Mouse (Mus musculus) thymus, adult 2 months (tissue): ENCODE results near the gene Tac4. TPM values are rescaled to one million over a fixed set of nuclear protein-coding genes. Genes with fewer than 3 reads are reported as not detected.

ENCODE experiments used
- DNase-seq: peaks from one replicate; pipeline ENCODE4 v3.0.0; 2021
- H3K27ac ChIP-seq: fragments of 200-500 bp; 2 replicates; pipeline ENCODE4 v1.5.1; 2012; ENCODE audit warnings: low read length, control low read depth; ENCODE audit not compliant: control insufficient read depth, insufficient read depth
- H3K27me3 ChIP-seq: fragments of 200-500 bp; 2 replicates; pipeline ENCODE4 v1.6.1; 2012; ENCODE audit warnings: mild to moderate bottlenecking, low read length, moderate library complexity, mixed read lengths; ENCODE audit not compliant: control insufficient read depth, insufficient read depth
- H3K36me3 ChIP-seq: fragments of 200-500 bp; 2 replicates; pipeline ENCODE4 v1.6.1; 2012; ENCODE audit warnings: mild to moderate bottlenecking, low read length, moderate library complexity; ENCODE audit not compliant: control insufficient read depth, insufficient read depth
- H3K4me1 ChIP-seq: fragments of 200-500 bp; replicated peaks from 2 replicates; pipeline ENCODE4 v1.6.1; 2012; ENCODE audit warnings: low read length; ENCODE audit not compliant: control insufficient read depth, insufficient read depth
- H3K4me3 ChIP-seq: fragments of 200-500 bp; 2 replicates; pipeline ENCODE4 v1.5.1; 2012; ENCODE audit warnings: mild to moderate bottlenecking, low read length, control low read depth, moderate library complexity; ENCODE audit not compliant: control insufficient read depth, insufficient read depth
- CTCF ChIP-seq: fragments of 200-500 bp; IDR thresholded peaks from 2 replicates; pipeline ENCODE4 v1.5.1; 2012; ENCODE audit warnings: mild to moderate bottlenecking, control low read depth, low read length, moderate library complexity, borderline replicate concordance; ENCODE audit not compliant: control insufficient read depth, poor library complexity, insufficient read depth; ENCODE audit errors: extremely low read depth
- POLR2A ChIP-seq: fragments of 200-500 bp; IDR thresholded peaks from 2 replicates; pipeline ENCODE4 v1.6.1; 2012; ENCODE audit warnings: mild to moderate bottlenecking, low read length, control low read depth, moderate library complexity; ENCODE audit not compliant: control insufficient read depth, poor library complexity, insufficient read depth; ENCODE audit errors: extremely low read depth
- WGBS: fragments of 180-500 bp; shearing (Covaris S2); methylation state at CpG from one replicate; pipeline ENCODE4 v1.1.7; 2018; 5-methylcytosine and 5-hydroxymethylcytosine counted together
- polyA plus RNA-seq: library from polyadenylated mRNA; depleted of rRNA; stranded (reverse); fragments of >200 nt; gene quantifications from 2 replicates; pipeline ENCODE4 v1.2.3, GENCODE M21; 2012

Tac4 gene
- polyA plus RNA-seq, 1 experiment, result 0.40 TPM

- TF ChIP-seq POLR2A, result no peak
- no peak for TF ChIP-seq CTCF
- Histone ChIP-seq H3K27ac (no peak overlapping the region), H3K4me1 (peaks cover 17% of the 10 kb centered on the region), H3K4me3 (no peak overlapping the region), H3K27me3 (no peaks in the 10 kb centered on the region), H3K36me3 (no peaks in the 10 kb centered on the region)
- WGBS, result 86% methylated on average over 6 of the region's 6 CpGs
- DNase-seq, result no peak
Observed at GRCm38 (mm10) chr11:95255747-95256146, 5.6 kb upstream of the Tac4 start.

- Histone ChIP-seq H3K4me1 (peaks cover 25% of the 10 kb centered on the region), H3K27me3 (no peaks in the 10 kb centered on the region), H3K36me3 (no peaks in the 10 kb centered on the region), H3K4me3 (no peak overlapping the region), H3K27ac (no peak overlapping the region)
- TF ChIP-seq CTCF (no peak), POLR2A (no peak)
- DNase-seq, result no peak
- 73% methylated on average over 4 of the region's 4 CpGs for WGBS
Observed at GRCm38 (mm10) chr11:95257930-95258329, 3.4 kb upstream of the Tac4 start.

GRCm38 (mm10) chr11:95258490-95258889 is 2.8 kb upstream of the Tac4 start:
- Histone ChIP-seq H3K4me1 (peaks cover 25% of the 10 kb centered on the region), H3K27ac (no peak overlapping the region), H3K4me3 (peak overlapping the region; percentile 42), H3K36me3 (no peaks in the 10 kb centered on the region), H3K27me3 (no peaks in the 10 kb centered on the region)
- DNase-seq, result peak; percentile 77
- under 1% methylated on average over 26 of the region's 26 CpGs for whole genome bisulfite sequencing
- TF ChIP-seq CTCF (0 out of 2 replicates have a peak, but pooled peaks have one; percentile 51), POLR2A (no peak)

- WGBS, result under 1% methylated on average over 73 of the region's 73 CpGs
- no peaks in the 10 kb centered on the region for H3K36me3 ChIP-seq
- H3K4me3 ChIP-seq, result peak overlapping the region; percentile 42
- DNase-seq, result peak; percentile 90
- no peak overlapping the region for H3K27ac ChIP-seq
- no peaks in the 10 kb centered on the region for H3K27me3 ChIP-seq
- TF ChIP-seq POLR2A (0 out of 2 replicates have a peak, but pooled peaks have one; percentile 38), CTCF (peak; percentile 100)
- peaks cover 23% of the 10 kb centered on the region for H3K4me1 ChIP-seq
Observed at GRCm38 (mm10) chr11:95259088-95259849, 2.1 kb upstream of the Tac4 start.

GRCm38 (mm10) chr11:95263816-95264454 is 2.6 kb downstream of the Tac4 start:
- WGBS, result 89% methylated on average over 11 of the region's 11 CpGs
- no peaks in the 10 kb centered on the region; the same call in 1 of the 2 replicates for H3K36me3 ChIP-seq

GRCm38 (mm10) chr11:95264455-95265013 is 3.2 kb downstream of the Tac4 start:
- no peaks in the 10 kb centered on the region for H3K27me3 ChIP-seq
- DNase-seq, result no peak
- WGBS, result 94% methylated on average over 4 of the region's 4 CpGs
- TF ChIP-seq CTCF (no peak), POLR2A (no peak)
- H3K36me3 ChIP-seq, result no peaks in the 10 kb centered on the region; the same call in 1 of the 2 replicates
- no peak overlapping the region for H3K4me3 ChIP-seq
- H3K27ac ChIP-seq, result no peak overlapping the region
- H3K4me1 ChIP-seq, result peaks cover 11% of the 10 kb centered on the region

More at GRCm38 (mm10) chr11:95263816-95264454, 2.6 kb downstream of the Tac4 start:
- no peak for DNase-seq
- no peak overlapping the region for H3K27ac ChIP-seq
- H3K27me3 ChIP-seq, result no peaks in the 10 kb centered on the region
- no peak overlapping the region for H3K4me3 ChIP-seq
- H3K4me1 ChIP-seq, result peaks cover 15% of the 10 kb centered on the region
- TF ChIP-seq POLR2A (no peak), CTCF (no peak)
